Mouse (Mus musculus): ENCODE results near the gene Endou. TPM values are rescaled to one million over a fixed set of nuclear protein-coding genes. Genes with fewer than 3 reads are reported as not detected.
A peak's percentile ranks its signal among the peaks of the same experiment; 100 is the strongest.
"Not testable (repeated sequence)": the region's sequence is repeated elsewhere in the genome, so short reads cannot be mapped to it uniquely, and the experiment has no call there.

The Endou gene
- total RNA-seq, 2 experiments from 2014 or later, result 1.1 to 1.2 TPM

DNA sequence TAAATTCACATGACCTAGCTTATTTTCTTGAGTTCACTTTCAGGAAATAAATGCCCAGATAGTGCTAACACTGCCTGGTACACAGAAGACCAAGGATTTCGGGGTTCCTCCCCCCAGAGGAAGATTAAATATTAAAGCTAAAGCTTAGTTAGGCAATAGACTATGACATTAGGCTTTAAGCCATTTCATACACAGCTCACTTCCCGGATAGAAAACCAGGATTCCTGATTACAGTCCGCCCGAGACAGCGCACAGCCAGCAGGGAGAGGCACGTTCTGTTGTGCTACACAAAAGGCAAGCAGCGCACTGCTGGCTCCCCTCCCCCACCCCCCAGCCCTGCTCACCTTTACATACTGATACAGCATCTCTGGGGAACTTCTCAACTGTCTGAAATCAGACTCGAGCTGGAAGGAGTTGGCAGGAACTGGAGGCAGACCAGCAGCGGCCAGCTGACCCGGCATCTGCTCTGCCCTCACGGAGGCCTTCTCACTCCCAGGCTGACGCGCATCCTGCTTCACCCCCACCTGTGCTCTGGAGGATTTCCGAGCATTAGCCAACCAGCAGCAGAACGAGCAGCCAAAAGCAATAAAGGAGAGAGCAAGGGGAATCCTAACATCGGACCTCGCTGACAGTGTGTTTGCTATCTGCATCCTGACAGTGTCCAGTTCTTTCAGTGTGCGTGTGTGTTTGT, 51.0 kb downstream of the Endou start:
- no peak for DNase-seq

GRCm38 (mm10) chr15:97677341-97677740, 53.8 kb downstream of the Endou start:
- no peak for DNase-seq

- no peak for DNase-seq
These were observed 55.2 kb downstream of the Endou start for GRCm38 (mm10) chr15:97675927-97676326.

- no peak for DNase-seq
These were observed 56.7 kb downstream of the Endou start for GRCm38 (mm10) chr15:97674423-97674822.

- no peak for DNase-seq
These were observed 57.7 kb downstream of the Endou start for GRCm38 (mm10) chr15:97673256-97674000.

DNA sequence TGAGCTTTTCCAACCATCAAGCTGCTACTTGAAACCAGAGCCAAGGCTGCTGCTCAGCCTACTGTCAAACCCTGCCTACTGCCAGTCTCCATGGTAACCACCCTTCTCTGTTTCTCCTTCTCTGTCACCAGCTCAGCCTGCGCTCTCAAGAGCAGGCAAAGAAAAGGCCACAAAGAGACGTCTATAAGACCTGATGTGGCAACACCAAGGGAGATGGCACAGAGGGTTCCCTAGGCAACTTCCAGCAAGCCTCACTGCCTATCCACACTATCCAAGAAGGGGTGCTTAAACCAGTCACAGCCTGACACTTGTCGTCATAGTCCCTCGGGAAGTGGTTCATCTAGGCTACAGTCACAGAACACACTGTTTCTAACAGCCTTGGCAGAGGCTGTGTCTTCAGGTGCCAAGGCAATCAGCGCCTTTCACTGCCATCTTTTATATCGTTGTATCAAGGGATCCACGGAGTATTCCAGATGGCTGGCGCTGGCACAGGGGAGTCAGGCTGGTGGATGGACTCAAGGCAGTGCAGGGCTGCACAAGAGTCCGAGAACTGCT, 58.9 kb downstream of the Endou start:
- peak; percentile 48 for DNase-seq

DNA sequence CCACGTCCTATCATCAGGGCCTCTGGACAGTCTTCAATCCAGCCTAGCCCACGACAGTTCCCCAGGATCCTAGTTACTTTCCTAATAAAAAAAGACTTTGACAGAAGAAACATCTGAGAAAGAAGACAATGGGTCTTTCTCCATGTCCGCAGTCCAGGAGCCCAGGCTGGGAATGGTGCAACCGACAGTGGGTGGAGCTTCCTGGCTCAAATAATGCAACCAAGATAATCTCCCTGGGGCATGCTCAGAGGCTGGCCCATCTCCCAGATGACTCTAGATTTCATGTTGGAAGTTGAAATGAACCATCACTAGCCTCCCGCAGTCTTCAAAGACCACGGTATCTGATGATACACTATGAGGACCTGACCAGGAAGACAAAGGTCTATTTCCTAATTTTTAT, 60.6 kb downstream of the Endou start:
- peak; percentile 40 for DNase-seq

- not testable (repeated sequence) for DNase-seq
These were observed 62.8 kb downstream of the Endou start for GRCm38 (mm10) chr15:97668158-97668877.

DNA sequence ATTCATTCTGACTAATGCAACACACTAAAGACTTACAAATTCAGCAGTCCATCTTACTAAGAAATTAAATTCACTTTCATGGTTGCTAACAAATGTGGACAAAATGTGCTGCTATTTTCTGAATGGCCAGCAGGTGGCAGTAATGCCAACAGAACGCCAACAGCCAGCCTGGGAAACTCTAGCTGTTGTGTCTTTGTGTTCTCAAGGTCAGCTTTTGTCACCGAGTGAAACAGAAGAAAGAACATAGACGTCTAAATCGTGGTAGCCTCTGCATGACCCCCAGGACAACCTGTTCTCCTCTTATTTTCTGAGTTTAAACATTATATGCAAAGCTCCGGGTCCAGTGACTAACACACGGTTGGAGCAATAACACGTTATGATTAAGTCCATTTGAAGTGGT, 63.7 kb downstream of the Endou start:
- DNase-seq, result peak; percentile 72

- no peak for DNase-seq
These were observed 64.7 kb downstream of the Endou start for GRCm38 (mm10) chr15:97666457-97666770.

GRCm38 (mm10) chr15:97665770-97666456, 65.2 kb downstream of the Endou start:
- DNase-seq, result no peak

GRCm38 (mm10) chr15:97664981-97665668, 66.0 kb downstream of the Endou start:
- DNase-seq, result peak; percentile 30

GRCm38 (mm10) chr15:97663750-97664406, 67.3 kb downstream of the Endou start:
- peak; percentile 82 for DNase-seq

Other genes starting within 250 kb of the Endou start
- 10 to 100 TPM; 14.1 to 18.8 TPM for gene Rpap3, start 25.5 kb downstream of the Endou start, total RNA-seq (2021)
- gene Rapgef3, start 36.6 kb upstream of the Endou start, total RNA-seq (2021), result 10 to 100 TPM; 22.1 to 24.2 TPM
- gene Slc48a1, start 47.2 kb upstream of the Endou start, total RNA-seq (2021), result 10 to 100 TPM; 66.1 to 78.6 TPM
- gene Hdac7, start 113.2 kb upstream of the Endou start, total RNA-seq (2021), result 10 to 100 TPM; 50.4 to 76.7 TPM
- 1 to 10 TPM; 5.3 to 5.4 TPM for gene Vdr, start 179.3 kb upstream of the Endou start, total RNA-seq (2021)
- gene Tmem106c, start 232.9 kb upstream of the Endou start, total RNA-seq (2021), result 10 to 100 TPM; 38.1 to 49.5 TPM

Measured in adrenal gland, postnatal 10 days (tissue).